Mouse (Mus musculus) ES-E14 (cell line): ENCODE measurements at regions not wholly inside any gene's neighbourhood (a gene's known extent, or its start where the extent isn't known, plus 50 kb on each side); places are given as distances from the start of the nearest gene placed in this dataset.

Source experiments
- DNase-seq: peaks from one replicate; pipeline ENCODE4 v3.0.0-alpha.2; 2013; ENCODE audit warnings: low read depth, low spot score
- H3K27ac ChIP-seq: 2 replicates; pipeline ENCODE4 v1.5.1; 2012; ENCODE audit warnings: low read depth, mild to moderate bottlenecking, low read length, moderate library complexity, mixed read lengths; ENCODE audit not compliant: poor library complexity, insufficient read depth, severe bottlenecking
- H3K36me3 ChIP-seq: 2 replicates; pipeline ENCODE4 v1.6.1; 2012; ENCODE audit warnings: mild to moderate bottlenecking, low read length, moderate library complexity, mixed read lengths; ENCODE audit not compliant: control insufficient read depth, poor library complexity, insufficient read depth, severe bottlenecking
- H3K4me1 ChIP-seq, 2 experiments: fragments of 150-350 bp in 1 of 2; sonication (generic) in 1 of 2; 2 replicates each; pipeline ENCODE4 v1.6.1; 2012; ENCODE audit warnings: low read length in 2 of 2, mild to moderate bottlenecking in 1 of 2, mixed read lengths in 1 of 2; ENCODE audit not compliant: control insufficient read depth in 2 of 2, insufficient read depth in 2 of 2, poor library complexity in 1 of 2
- H3K4me3 ChIP-seq, 2 experiments: fragments of 150-350 bp in 1 of 2; sonication (generic) in 1 of 2; 2 replicates each; pipeline ENCODE4 v1.5.1; 2012; ENCODE audit warnings: low read length in 2 of 2, low read depth in 1 of 2, mild to moderate bottlenecking in 1 of 2, mixed read lengths in 1 of 2; ENCODE audit not compliant: insufficient read depth in 1 of 2, poor library complexity in 1 of 2, severe bottlenecking in 1 of 2
- H3K9ac ChIP-seq: 2 replicates; pipeline ENCODE4 v1.6.1; 2012; ENCODE audit warnings: low read depth, mild to moderate bottlenecking, low read length, mixed read lengths; ENCODE audit not compliant: poor library complexity, insufficient read depth, severe bottlenecking
- H3K9me3 ChIP-seq: fragments of 150-350 bp; sonication (generic); 2 replicates; pipeline ENCODE4 v1.6.1; 2012; ENCODE audit warnings: low read depth, mild to moderate bottlenecking, low read length; ENCODE audit not compliant: control insufficient read depth, insufficient read depth
- CHD2 ChIP-seq: IDR thresholded peaks from 2 replicates; pipeline ENCODE4 v1.6.1; 2014; ENCODE audit warnings: mild to moderate bottlenecking, low read depth, low read length, inconsistent platforms
- HCFC1 ChIP-seq: IDR thresholded peaks from 2 replicates; pipeline ENCODE4 v1.6.1; 2012; ENCODE audit warnings: low read length, inconsistent platforms, borderline replicate concordance; ENCODE audit not compliant: insufficient read depth
- MAFK ChIP-seq: IDR thresholded peaks from 2 replicates; pipeline ENCODE4 v1.6.1; 2014; ENCODE audit warnings: mild to moderate bottlenecking, low read depth, low read length, inconsistent platforms; ENCODE audit not compliant: insufficient read depth
- ZC3H11A ChIP-seq: IDR thresholded peaks from 2 replicates; pipeline ENCODE4 v1.6.1; 2012; ENCODE audit warnings: low read depth, mild to moderate bottlenecking, inconsistent platforms, low read length, borderline replicate concordance
- ZNF384 ChIP-seq: IDR thresholded peaks from 2 replicates; pipeline ENCODE4 v1.6.1; 2012; ENCODE audit warnings: low read depth, low read length, inconsistent platforms
- in situ Hi-C, 2 experiments: fragments of 600-800 bp; cut with MboI; formaldehyde crosslinking; loops; one replicate each; pipeline ENCODE4 v1.15.1; 2025; ENCODE audit warnings: low sequenced_read_pairs in 2 of 2, inconsistent platforms in 1 of 2; ENCODE audit not compliant: unreplicated experiment in 2 of 2

DNA sequence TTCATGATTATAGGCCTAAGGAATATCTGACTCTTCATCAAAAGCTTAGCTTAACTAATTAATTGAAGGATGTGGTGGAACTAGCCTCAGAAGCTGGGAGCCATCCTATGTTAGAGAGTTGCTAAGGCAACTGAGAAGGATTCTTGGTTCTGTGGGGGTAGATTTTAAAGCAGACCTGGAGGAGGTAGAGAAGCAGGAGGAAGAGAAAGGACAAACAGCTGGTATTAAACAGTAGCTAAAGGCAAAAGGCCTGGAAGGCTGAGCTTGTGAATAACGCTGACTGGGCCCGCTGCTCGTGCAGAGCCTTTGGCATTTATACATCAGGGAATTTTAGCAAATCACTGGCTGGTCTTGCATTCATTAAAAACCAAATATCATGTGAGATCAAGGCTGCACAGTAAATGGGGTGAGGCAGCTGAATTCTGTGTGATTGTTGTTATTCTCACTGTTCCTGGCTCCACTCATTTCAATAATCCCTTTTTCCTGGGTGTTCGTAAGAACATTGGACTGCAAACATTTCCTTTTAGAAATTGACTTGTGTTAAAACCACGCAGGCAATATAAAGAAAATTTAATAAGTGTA is 121.1 kb upstream of the B430305J03Rik start:
- no peaks in the 10 kb centered on the region for H3K36me3 ChIP-seq
- DNase-seq, result no peak
- H3K4me3 ChIP-seq, result no peak overlapping the region
- no peak overlapping the region for H3K9ac ChIP-seq
- TF ChIP-seq MAFK (no peak), HCFC1 (no peak), ZNF384 (no peak), CHD2 (no peak), ZC3H11A (no peak)
- no peaks in the 10 kb centered on the region for H3K4me1 ChIP-seq
- H3K9me3 ChIP-seq, result no peaks in the 10 kb centered on the region
- H3K27ac ChIP-seq, result no peak overlapping the region
- in situ Hi-C loops, result loop anchor here in 1 of 2 experiments (25.0 kb wide), 1 partner anchor 350 kb away; no protein-coding TSS in a partner anchor

DNA sequence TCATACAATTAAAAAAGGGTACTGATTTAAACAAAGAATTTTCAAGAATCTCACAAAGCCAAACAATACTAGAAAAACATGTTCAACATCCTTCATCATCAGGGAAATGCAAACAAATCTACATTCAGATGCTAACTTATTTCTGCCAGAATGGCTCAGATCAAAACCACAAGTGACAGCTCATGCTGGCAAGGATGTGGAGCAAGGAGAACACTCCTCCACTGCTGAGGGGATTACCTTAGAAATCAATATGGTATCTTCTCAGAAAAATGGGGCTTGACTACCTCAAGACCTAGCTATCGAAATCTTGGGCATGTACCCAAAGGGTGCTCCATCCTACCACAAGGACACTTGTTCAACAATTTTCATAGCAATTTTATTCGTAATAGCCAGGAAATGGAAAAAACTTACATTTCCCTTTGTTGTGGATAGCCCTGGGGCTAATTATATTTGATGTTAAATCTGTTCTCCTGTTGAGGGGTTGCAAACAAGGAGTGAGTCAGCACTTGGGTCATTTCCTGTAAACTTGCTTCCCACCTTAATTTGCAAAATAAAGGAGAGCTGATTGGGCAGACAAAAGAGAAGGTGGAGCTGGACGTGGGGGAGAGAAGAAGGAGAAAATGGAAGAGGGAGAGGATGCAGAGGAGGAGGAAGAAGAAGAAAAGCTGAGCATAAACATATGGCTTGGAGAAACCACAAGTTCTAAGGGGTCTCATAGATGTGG is 113.3 kb upstream of the B430305J03Rik start:
- DNase-seq, result peak; percentile 4
- TF ChIP-seq CHD2 (no peak), ZNF384 (no peak), MAFK (peak; percentile 59; the same call in 1 of the 2 replicates), HCFC1 (no peak), ZC3H11A (no peak)
- Histone ChIP-seq H3K4me3 (no peak overlapping the region), H3K27ac (no peak overlapping the region), H3K9ac (no peak overlapping the region), H3K36me3 (no peaks in the 10 kb centered on the region), H3K4me1 (no peaks in the 10 kb centered on the region), H3K9me3 (no peaks in the 10 kb centered on the region)
- in situ Hi-C loops, result loop anchor here in 1 of 2 experiments (25.0 kb wide), 1 partner anchor 358 kb away; no protein-coding TSS in a partner anchor

DNA sequence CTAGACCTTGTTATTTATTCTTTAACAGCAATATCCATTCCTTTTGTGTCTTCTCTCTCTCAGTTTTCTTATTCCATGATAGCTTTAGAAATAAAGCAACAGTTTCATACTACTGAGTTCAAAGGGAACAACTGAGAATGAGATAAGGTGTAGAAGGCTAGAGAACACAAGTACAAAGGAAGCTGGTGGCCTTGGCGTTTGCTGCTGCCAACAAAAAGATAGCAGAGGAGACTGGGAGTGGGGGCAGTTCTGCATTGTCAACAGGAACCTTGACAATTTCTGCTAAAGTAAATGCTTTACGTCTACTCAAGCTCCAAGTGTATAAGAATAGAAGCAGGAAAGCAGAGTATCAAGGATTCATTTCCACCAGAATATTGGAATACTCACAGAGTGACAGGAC is 109.3 kb upstream of the B430305J03Rik start:
- Histone ChIP-seq H3K27ac (no peak overlapping the region), H3K9ac (no peak overlapping the region), H3K4me1 (no peaks in the 10 kb centered on the region), H3K4me3 (no peak overlapping the region), H3K36me3 (no peaks in the 10 kb centered on the region), H3K9me3 (no peaks in the 10 kb centered on the region)
- TF ChIP-seq HCFC1, result no peak
- no peak for TF ChIP-seq CHD2
- TF ChIP-seq ZC3H11A, result no peak
- TF ChIP-seq ZNF384, result no peak
- no peak for TF ChIP-seq MAFK
- in situ Hi-C loops, result loop anchor here in 1 of 2 experiments (25.0 kb wide), 1 partner anchor 362 kb away; no protein-coding TSS in a partner anchor
- no peak for DNase-seq

DNA sequence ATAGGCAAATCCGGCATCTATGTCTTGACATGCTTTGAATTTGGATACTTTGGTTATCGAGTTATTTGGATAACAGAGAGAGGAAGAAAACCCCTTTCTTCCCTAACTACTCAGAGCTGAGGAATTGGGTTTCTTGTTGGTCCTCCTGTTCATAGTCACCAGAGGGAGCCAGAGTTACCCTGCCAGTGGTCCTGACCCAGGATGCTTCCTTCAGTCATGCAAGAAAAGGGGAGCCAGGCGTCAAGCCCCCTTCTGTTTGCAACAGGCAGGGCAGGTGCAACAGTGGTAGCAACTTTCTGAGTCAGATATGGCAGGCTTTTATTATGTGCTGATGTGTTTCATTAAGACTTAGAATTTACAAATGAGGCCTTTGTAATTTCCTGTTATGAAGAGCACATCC is 101.4 kb upstream of the B430305J03Rik start:
- H3K4me1 ChIP-seq, result no peaks in the 10 kb centered on the region
- no peaks in the 10 kb centered on the region for H3K9me3 ChIP-seq

DNA sequence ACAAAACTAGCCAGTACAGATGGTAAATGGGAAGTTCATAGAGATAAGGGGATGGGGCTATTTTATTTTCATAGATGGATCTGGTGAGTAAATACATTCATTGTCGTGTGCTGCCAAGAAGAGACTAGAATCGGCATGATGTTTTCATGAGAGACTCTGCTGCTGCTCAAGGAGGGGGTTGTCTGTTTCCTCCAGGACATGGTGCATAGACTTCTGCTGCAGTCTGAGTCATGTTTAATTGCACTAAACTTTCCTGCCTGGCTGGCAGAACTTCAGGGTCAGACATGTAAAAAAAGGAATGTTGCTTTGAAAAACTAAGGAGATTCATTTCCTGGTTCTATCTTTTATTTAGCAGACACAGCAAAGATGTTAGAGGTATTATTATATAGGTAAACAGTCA is 100.9 kb upstream of the B430305J03Rik start:
- Histone ChIP-seq H3K9me3 (no peaks in the 10 kb centered on the region), H3K27ac (no peak overlapping the region), H3K4me1 (no peaks in the 10 kb centered on the region), H3K4me3 (no peak overlapping the region), H3K9ac (no peak overlapping the region), H3K36me3 (no peaks in the 10 kb centered on the region)
- in situ Hi-C loops, result loop anchor here in 1 of 2 experiments (25.0 kb wide), 1 partner anchor 371 kb away; no protein-coding TSS in a partner anchor
- no peak for DNase-seq
- TF ChIP-seq MAFK, result no peak
- TF ChIP-seq ZC3H11A, result no peak
- no peak for TF ChIP-seq HCFC1
- no peak for TF ChIP-seq ZNF384
- TF ChIP-seq CHD2, result no peak

More for the DNA sequence above, 101.4 kb upstream of the B430305J03Rik start:
- H3K4me3 ChIP-seq, result no peak overlapping the region
- no peak overlapping the region for H3K9ac ChIP-seq
- no peak overlapping the region for H3K27ac ChIP-seq
- TF ChIP-seq ZC3H11A, result peak; percentile 75
- TF ChIP-seq ZNF384, result no peak
- in situ Hi-C loops, result loop anchor here in 1 of 2 experiments (25.0 kb wide), 1 partner anchor 370 kb away; no protein-coding TSS in a partner anchor
- peak; percentile 36 for DNase-seq
- no peaks in the 10 kb centered on the region for H3K36me3 ChIP-seq
